Mouse (Mus musculus) ovary, postnatal 10 days (tissue): ENCODE data around the gene Btg2.

ENCODE experiments used
- DNase-seq: peaks from one replicate; pipeline ENCODE4 v3.0.0; 2022; ENCODE audit warnings: low spot score

The Btg2 gene

GRCm38 (mm10) chr1:134078802-134079476, at the start of gene Btg2:
Btg2 (minus strand) TSS chr1:134079120.
- peak; percentile 93 for DNase-seq

DNA sequence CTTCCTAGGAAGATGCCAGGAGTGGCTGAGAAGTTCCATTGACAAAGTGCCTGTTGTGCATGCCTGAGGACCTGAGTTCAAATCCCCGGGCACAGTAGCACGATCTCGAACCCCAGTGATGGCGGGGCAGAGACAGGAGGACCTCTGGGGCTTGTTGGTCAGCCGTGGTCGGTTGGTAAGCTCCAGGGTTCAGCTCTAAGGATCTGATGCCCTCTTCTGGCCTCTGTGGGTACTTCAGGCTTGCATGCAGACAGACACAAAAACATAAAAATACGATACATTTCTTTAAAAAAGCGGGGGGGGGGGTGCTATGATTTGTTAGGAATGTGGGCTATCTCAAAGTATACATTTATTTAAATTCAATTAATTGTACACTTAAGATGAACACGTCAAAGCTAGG, 43.3 kb upstream of the Btg2 start:
- DNase-seq = no peak

- peak; percentile 81 for DNase-seq
These were observed 41.3 kb upstream of the Btg2 start for GRCm38 (mm10) chr1:134120179-134120578.

DNA sequence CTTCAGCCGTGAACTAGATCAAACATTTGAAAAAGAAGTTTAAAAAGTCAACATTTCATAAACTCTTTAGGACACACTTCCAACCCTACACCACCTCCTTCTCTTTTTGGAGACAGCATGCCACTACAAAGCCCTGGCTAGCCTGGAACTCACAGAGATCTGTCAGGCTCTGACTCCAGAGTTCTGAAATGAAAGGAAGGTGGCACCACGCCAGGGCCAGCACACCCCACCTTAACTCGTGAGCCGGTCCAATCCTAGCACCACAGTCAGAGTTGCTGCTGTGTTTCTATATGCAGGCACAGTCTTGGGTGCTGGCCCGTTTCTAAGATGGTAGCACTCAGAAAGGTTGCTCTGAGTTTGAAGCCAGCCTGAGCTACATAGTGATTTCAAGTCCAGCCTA, 38.2 kb upstream of the Btg2 start:
- DNase-seq = no peak

- DNase-seq = no peak
These were observed 36.5 kb upstream of the Btg2 start for GRCm38 (mm10) chr1:134115424-134115823.

DNA sequence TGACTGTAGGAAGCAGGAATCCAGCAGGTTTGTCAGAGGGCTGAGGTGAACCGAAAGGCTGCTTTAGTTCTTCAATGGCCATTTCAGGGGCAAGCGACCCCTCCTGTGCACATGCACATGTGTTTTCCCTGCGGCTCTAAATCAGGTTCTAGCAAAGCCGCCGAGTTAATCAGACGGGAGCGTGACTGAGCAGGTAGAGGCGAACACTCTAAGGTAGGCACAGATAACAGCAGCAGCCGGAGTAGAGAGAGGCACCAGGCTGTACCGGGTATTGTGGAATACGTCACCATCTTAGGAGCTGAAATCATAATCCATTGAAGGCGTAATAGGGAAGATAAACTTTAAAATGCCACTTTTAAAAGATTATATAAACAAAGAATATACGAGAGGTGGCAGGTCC, 35.8 kb upstream of the Btg2 start:
- DNase-seq = no peak

DNA sequence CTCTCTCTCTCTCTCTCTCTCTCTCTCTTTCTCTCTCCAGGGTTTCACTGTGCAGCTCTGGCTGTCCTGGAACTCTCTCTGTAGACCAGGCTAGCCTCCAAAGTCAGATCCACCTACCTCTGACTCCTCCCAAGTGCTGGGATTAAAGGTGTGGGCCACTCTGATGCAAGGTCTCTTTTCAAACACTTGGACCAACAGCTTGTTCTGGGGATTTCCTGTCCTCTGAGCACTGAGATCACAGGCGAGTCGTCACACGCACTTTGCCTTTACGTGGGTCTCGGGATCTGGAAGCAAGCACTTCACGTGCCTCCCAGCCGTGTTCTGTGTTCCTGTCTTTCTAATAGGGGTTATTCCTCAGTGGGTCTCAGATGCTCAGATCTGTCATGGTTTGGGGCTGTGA, 35.1 kb upstream of the Btg2 start:
- no peak for DNase-seq

DNA sequence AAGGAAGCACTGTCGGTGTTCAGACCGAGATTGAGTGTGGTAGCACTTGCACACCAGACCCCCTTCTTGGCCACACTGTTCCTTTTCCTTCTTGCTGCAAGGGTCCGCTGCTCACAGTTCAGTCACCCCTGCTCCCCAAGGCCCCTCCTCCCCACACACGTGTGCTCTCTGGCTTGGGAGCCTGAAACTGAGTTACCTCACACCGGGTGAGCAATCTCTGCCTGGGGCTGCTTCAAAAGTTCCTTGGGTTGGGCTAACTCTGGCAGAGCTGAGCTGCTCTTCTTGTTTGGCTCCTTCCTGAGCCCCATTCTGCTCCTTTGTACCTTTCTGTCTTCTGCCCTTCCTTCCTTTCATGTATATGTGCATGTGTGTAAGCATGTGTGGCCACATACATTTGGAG, 34.6 kb upstream of the Btg2 start:
- DNase-seq = no peak

DNA sequence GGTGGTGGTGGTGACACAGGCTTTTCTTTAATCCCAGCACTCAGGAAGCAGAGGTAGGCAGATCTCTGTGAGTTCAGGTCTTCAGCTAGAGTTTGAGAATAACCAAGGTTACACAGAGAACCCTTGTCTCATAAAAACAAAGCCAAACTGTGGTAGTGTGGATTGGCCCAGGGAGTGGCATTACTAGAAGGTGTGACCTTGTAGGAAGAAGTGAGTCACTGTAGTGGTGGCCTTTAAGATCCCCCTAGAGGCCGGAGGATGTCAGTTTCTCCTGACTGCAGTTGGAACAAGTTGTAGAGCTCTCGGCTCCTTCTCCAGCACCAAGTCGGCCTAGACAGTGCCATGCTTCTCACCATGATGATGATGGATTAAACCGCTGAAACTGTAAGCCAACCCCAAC, 32.1 kb upstream of the Btg2 start, which contains the start of gene Chit1:
Gene Chit1 (plus strand): TSS at position 264 of the 400 bp plus-strand sequence.
- no peak for DNase-seq

DNA sequence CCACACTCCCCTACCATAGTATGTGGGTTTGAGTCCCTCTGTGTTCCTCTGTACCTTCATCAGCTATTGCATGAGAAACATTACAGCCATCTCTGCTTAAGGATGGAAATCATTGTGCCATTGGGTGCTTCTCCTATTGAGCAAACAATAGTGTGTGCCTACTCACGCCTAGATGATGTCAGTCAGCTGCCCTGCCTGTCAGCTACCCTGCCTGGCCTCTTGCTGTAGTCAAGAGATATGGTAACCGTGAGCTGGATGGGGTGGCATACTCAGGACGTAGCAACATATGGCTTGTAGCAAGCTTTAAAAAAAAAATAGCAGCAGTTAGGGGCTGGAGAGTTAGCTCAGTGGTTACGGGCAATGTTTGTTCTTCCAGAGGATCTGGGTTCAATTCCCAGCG, 31.5 kb upstream of the Btg2 start:
- no peak for DNase-seq

GRCm38 (mm10) chr1:134110015-134110414, 31.1 kb upstream of the Btg2 start:
- DNase-seq = no peak

DNA sequence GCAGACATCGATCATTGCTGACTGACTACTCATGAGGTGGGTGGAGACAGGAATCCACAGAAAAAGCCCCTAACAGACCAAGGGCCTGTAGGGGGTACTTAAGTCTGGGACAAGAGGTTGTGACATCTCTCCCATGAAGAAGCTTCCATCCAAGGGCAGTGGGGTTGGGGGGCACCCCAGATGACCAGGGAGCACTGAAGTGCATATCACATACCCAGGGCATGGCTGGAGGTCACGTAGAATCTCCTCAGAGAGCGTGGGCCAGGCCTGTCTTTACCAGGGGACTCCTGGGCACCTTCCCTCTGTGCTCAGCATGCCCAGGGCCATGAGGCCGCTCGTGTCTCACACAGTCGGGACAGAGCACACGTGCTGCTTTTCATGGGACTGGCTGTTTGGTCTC, 28.9 kb upstream of the Btg2 start:
- DNase-seq = no peak

GRCm38 (mm10) chr1:134106719-134107118, 27.8 kb upstream of the Btg2 start:
- DNase-seq = no peak

- DNase-seq = no peak
These were observed 27.0 kb upstream of the Btg2 start for GRCm38 (mm10) chr1:134105764-134106430.

DNA sequence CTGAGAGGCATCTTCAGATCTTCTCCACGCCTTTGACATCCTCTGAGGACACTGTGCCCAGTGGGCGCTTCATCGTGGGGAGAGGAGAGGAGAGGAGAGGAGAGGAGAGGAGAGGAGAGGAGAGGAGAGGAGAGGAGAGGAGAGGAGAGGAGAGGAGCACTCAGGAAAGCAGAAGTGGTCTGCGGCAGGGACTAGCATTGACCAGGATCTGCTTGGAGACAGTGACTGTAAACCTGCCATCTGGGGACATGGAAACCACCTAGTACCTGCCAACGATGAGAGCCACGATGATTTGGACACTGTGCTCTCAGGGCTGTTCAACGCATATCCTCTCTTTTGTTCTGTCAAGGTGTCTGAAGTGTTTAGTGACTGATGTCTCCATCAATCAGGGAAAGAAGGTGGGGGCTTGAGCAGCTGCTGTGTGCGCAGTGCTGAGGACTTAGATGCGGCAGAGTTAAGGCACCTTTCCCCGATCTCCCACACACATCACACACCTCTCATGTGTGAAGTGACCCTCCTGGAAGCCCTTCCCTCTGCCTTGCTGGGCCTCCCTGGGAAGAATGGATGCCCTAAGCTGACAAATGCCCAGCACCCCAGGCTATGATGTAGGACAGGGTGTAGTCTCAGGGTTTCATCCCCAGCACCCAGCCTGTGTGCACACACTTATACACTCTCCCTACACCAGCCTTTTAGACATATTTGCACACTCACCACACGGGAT, 26.3 kb upstream of the Btg2 start:
- no peak for DNase-seq

GRCm38 (mm10) chr1:134103861-134104260, 24.9 kb upstream of the Btg2 start:
- no peak for DNase-seq

DNA sequence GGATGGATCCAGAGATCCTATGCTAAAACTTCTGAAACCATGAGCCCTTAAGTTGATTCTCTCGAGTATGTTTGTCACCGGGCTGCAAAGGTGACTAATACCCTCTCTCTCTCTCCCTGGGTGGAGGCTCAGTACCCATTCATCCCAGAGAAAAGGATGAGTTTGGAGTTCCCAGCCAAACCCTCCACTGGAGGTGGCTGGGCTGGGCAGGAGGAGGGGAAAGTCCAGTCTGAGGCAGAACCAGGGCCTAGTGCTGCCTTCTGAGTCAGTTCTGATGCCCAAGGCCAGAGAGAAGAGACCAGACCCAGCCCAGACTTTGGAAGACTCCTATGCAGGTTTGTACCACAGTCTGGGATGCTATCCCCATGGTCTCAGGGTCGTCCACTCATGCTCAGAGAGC, 22.7 kb upstream of the Btg2 start:
- no peak for DNase-seq

DNA sequence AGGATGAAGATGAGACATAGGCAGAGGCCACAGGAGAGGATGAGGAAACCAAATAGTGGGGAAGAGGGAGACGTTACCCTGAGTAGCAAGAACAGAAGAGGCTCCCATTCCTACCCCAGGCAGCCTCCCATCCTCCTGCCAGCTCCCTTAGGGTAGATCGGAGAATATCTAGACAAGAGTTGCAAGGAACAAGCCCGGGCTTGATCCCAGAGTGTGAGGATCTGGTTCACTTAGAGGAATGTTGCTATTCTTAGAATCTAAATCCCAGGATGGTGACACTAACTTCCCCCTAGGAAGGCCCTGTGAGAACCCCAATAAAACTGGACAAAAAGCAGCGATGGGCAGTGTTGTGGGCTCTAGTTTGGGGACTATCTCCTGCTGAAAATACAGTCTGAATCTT, 22.0 kb upstream of the Btg2 start:
- no peak for DNase-seq

DNA sequence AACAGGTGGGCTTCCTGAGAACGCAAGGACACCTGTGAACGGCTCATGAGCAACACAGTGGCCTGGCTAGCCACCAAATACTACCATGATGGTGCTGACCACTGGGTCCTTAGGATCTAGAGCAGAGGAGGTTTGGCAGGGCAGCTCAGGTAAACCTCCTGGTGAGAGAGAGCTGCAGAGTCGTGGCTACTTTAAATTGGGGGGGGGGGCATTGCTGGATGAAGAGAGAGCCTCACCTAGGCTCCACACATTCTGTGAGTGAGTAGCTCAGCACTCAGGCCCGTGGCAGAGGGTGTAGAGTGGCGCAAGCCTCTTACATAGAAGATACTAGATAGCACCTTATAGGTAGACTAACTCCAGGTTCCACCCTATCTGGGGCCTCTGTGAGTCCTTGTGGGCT, 21.5 kb upstream of the Btg2 start:
- DNase-seq = no peak

- DNase-seq = no peak
These were observed 20.8 kb upstream of the Btg2 start for GRCm38 (mm10) chr1:134099516-134100235.

- peak; percentile 63 for DNase-seq
These were observed 20.0 kb upstream of the Btg2 start for GRCm38 (mm10) chr1:134098726-134099515.
